17 mouse cellular contexts compared by ENCODE assay signal in genomic region chr10:121454708-121455475, GRCm38 (mm10). TPM values are rescaled to one million over a fixed set of nuclear protein-coding genes. Genes with fewer than 3 reads are reported as not detected.
A peak's percentile ranks its signal among the peaks of the same experiment; 100 is the strongest.
DNase-seq lines count a peak whose midpoint lies in the region; ATAC-seq and TF ChIP-seq lines count a peak whose summit lies in the region.
"Had no signal": no experiment of that assay in that cellular context is flagged by ENCODE, and none has a peak within 500 bp of the region (broad histone marks: within the 10 kb centered on the region; RNA-seq: fewer than 3 reads in every experiment).

No protein-coding gene starts in this region.

- TF ChIP-seq EP300 in lung, postnatal 0 days (IDR thresholded peaks at IDR 0.05), result peak; percentile 48
- TF ChIP-seq EP300 in liver, embryonic 14.5 days (IDR thresholded peaks at IDR 0.05; ENCODE audit: low read depth), result no peak
- TF ChIP-seq EP300 in stomach, postnatal 0 days (optimal IDR thresholded peaks at IDR 0.05), result no peak

- H3K4me3 ChIP-seq in lung, postnatal 0 days (ENCODE audit: low read depth, low read length), result no peak overlapping the region
- H3K4me3 ChIP-seq in liver, embryonic 14.5 days (ENCODE audit: insufficient read depth in 1 of 2, low read depth in 2 of 2, low read length in 2 of 2), result no peak overlapping the region
- no peak overlapping the region for H3K4me3 ChIP-seq in stomach, postnatal 0 days (ENCODE audit: low read depth, low read length)
- H3K4me3 ChIP-seq: embryonic facial prominence, embryonic 10.5 days; limb, embryonic 13.5 days had no signal

- H3K9me3 ChIP-seq in lung, postnatal 0 days (ENCODE audit: low read length), result no peaks in the 10 kb centered on the region
- H3K9me3 ChIP-seq in liver, embryonic 14.5 days (ENCODE audit: control insufficient read depth, low read length), result no peaks in the 10 kb centered on the region
- no peaks in the 10 kb centered on the region for H3K9me3 ChIP-seq in stomach, postnatal 0 days (ENCODE audit: control insufficient read depth, low read length)
- H3K9me3 ChIP-seq: embryonic facial prominence, embryonic 10.5 days; limb, embryonic 13.5 days had no signal

- H3K27me3 ChIP-seq in lung, postnatal 0 days (replicated peaks; ENCODE audit: insufficient read depth, low read length), result no peaks in the 10 kb centered on the region
- H3K27me3 ChIP-seq in liver, embryonic 14.5 days (ENCODE audit: control insufficient read depth, insufficient read depth, low read length), result no peaks in the 10 kb centered on the region
- H3K27me3 ChIP-seq in stomach, postnatal 0 days (ENCODE audit: control insufficient read depth, insufficient read depth, low read length), result no peaks in the 10 kb centered on the region
- H3K27me3 ChIP-seq: CH12.LX; limb, embryonic 13.5 days had no signal

- intact Hi-C loops in gastrocnemius, postnatal 14 days (cut with DNase I; ENCODE audit: low total_unique reads), result no loop called here

- H3K36me3 ChIP-seq in lung, postnatal 0 days (ENCODE audit: insufficient read depth, low read length), result no peaks in the 10 kb centered on the region
- H3K36me3 ChIP-seq in liver, embryonic 14.5 days (replicated peaks; ENCODE audit: control insufficient read depth, insufficient read depth, low read depth), result no peaks in the 10 kb centered on the region
- H3K36me3 ChIP-seq in stomach, postnatal 0 days (ENCODE audit: control insufficient read depth, insufficient read depth, low read length), result no peaks in the 10 kb centered on the region
- H3K36me3 ChIP-seq: limb, embryonic 13.5 days had no signal

- ATAC-seq in lung, postnatal 0 days, result peak; percentile 78
- ATAC-seq in liver, embryonic 14.5 days (ENCODE audit: insufficient read depth), result peak; percentile 60; the same call in 1 of the 2 replicates
- peak; percentile 75 for ATAC-seq in stomach, postnatal 0 days (ENCODE audit: low FRiP score, low TSS enrichment)

- H3K4me1 ChIP-seq in lung, postnatal 0 days (ENCODE audit: insufficient read depth, low read depth, low read length), result no peaks in the 10 kb centered on the region; the same call in 1 of the 2 replicates
- peaks cover 0 to 25% of the 10 kb centered on the region in 2 experiments; a peak in 2 of 4 replicates for H3K4me1 ChIP-seq in liver, embryonic 14.5 days (replicated peaks; ENCODE audit: control insufficient read depth in 2 of 2, insufficient read depth in 2 of 2, low read length in 1 of 2)
- no peaks in the 10 kb centered on the region for H3K4me1 ChIP-seq in stomach, postnatal 0 days (replicated peaks; ENCODE audit: control insufficient read depth, insufficient read depth)

- H3K4me2 ChIP-seq in lung, postnatal 0 days (replicated peaks; ENCODE audit: low read depth, low read length), result no peak overlapping the region
- H3K4me2 ChIP-seq in liver, embryonic 14.5 days (ENCODE audit: low read depth), result no peak overlapping the region
- no peak overlapping the region for H3K4me2 ChIP-seq in stomach, postnatal 0 days (replicated peaks; ENCODE audit: low read depth)
- H3K4me2 ChIP-seq: limb, embryonic 13.5 days had no signal

- 0 out of 2 replicates have a peak, but pooled peaks have one; percentile 4 for TF ChIP-seq CTCF in lung, postnatal 0 days (IDR thresholded peaks at IDR 0.05)
- TF ChIP-seq CTCF in liver, embryonic 14.5 days (IDR thresholded peaks at IDR 0.05; ENCODE audit: low read depth), result no peak
- no peak for TF ChIP-seq CTCF in stomach, postnatal 0 days (IDR thresholded peaks at IDR 0.05; ENCODE audit: low read depth)

- 0 out of 2 replicates have a peak overlapping the region, but pooled peaks have one; percentile 15 for H3K27ac ChIP-seq in lung, postnatal 0 days (ENCODE audit: low read length)
- H3K27ac ChIP-seq in liver, embryonic 14.5 days, result no peak overlapping the region
- 0 out of 2 replicates have a peak overlapping the region, but pooled peaks have one; percentile 13 for H3K27ac ChIP-seq in stomach, postnatal 0 days (replicated peaks)
- H3K27ac ChIP-seq: embryonic facial prominence, embryonic 10.5 days; limb, embryonic 13.5 days had no signal

- 57% methylated on average over 6 of the region's 6 CpGs for WGBS in lung, postnatal 0 days
- WGBS in liver, embryonic 14.5 days (ENCODE audit: insufficient replicate concordance), result 48% methylated on average over 6 of the region's 6 CpGs
- WGBS in stomach, postnatal 0 days, result 61% methylated on average over 6 of the region's 6 CpGs

- peak; percentile 91 for DNase-seq in heart, adult 11 months
- no peak for DNase-seq in heart, adult 8-10 months (ENCODE audit: low spot score)
- peak; percentile 38 for DNase-seq in lung, postnatal 0 days (ENCODE audit: low spot score)
- no peak for DNase-seq in lung, postnatal 10 days
- no peak for DNase-seq in liver, embryonic 14.5 days (ENCODE audit: low read depth in 3 of 3, low spot score in 3 of 3)
- peak; percentile 57 for DNase-seq in stomach, postnatal 0 days (ENCODE audit: low spot score)
- no peak for DNase-seq in gastrocnemius, postnatal 14 days
- DNase-seq in layer of hippocampus, adult 8-10 months (ENCODE audit: low spot score in 2 of 2), result no peak
- DNase-seq: adrenal gland, postnatal 14 days; cerebellum, postnatal 25 days; heart, postnatal 14 days; kidney, postnatal 36 days; right cerebral cortex, postnatal 4 days; thymus, postnatal 4 days had no signal

- H3K9ac ChIP-seq in lung, postnatal 0 days (replicated peaks; ENCODE audit: low read depth), result no peak overlapping the region
- H3K9ac ChIP-seq in liver, embryonic 14.5 days (replicated peaks), result no peak overlapping the region
- no peak overlapping the region for H3K9ac ChIP-seq in stomach, postnatal 0 days (ENCODE audit: low read length)
- H3K9ac ChIP-seq: limb, embryonic 13.5 days had no signal

RNA-seq across cellular contexts. Expression of gene Rassf3, which starts 21.3 kb away (rescaled TPM):
- total RNA-seq in heart, adult 8-10 months (2022), result 100 to 1,000 TPM; 131 to 151 (median 141) TPM
- 22.9 and 26.4 TPM in 2 replicates for polyA plus RNA-seq in lung, postnatal 0 days (2015; fragmentation: Nextera tagmentation; extraction: Ambion mirVana)
- 5.7 and 8.6 TPM in 2 replicates for polyA plus RNA-seq in liver, embryonic 14.5 days (2012; rRNA removed)
- polyA plus RNA-seq in liver, embryonic 14.5 days (2014; fragmentation: Nextera tagmentation; extraction: Ambion mirVana), result 7.9 and 10.8 TPM in 2 replicates
- 19.2 and 20.0 TPM in 2 replicates for polyA plus RNA-seq in stomach, postnatal 0 days (2015; fragmentation: Nextera tagmentation; extraction: Ambion mirVana)
- 10 to 100 TPM; 40.2 to 42.2 TPM for total RNA-seq in gastrocnemius, postnatal 14 days (2021)
- 10 to 100 TPM in 3 of 4 experiments, 1 to 10 TPM in 1; 9.3 to 20.4 (median 15.3) TPM for total RNA-seq in layer of hippocampus, adult 8-10 months (2022)

Comparison
In these comparisons a context has a peak if more than half of its experiments do, and no peak if none do; other contexts are left out.
1. DNase-seq: peak in heart, adult 11 months (single experiment), lung, postnatal 0 days (single experiment) and stomach, postnatal 0 days (single experiment); none in heart, adult 8-10 months (single experiment), lung, postnatal 10 days (single experiment), liver, embryonic 14.5 days (0 of 3), gastrocnemius, postnatal 14 days (single experiment) and layer of hippocampus, adult 8-10 months (0 of 2).
2. Peak in every context shown above with its lines, with median percentiles within 50 percentile points of each other: ATAC-seq.